Mouse (Mus musculus) limb, embryonic 14.5 days (tissue): ENCODE measurements around the gene Eea1. TPM values are rescaled to one million over a fixed set of nuclear protein-coding genes. Genes with fewer than 3 reads are reported as not detected.

Source experiments
- ATAC-seq: fragments of 200-750 bp; cut with Nextera tagmentation; 2 replicates; pipeline ENCODE4 v1.8.0; 2017; ENCODE audit warnings: low read depth, moderate number of reproducible peaks, moderate TSS enrichment; ENCODE audit not compliant: low FRiP score
- DNase-seq: peaks from one replicate; pipeline ENCODE4 v3.0.0-alpha.2; 2015; ENCODE audit warnings: low spot score
- H3K27ac ChIP-seq: fragments of 300-500 bp; sonication (generic); replicated peaks from 2 replicates; pipeline ENCODE4 v1.5.1; 2014; ENCODE audit warnings: low read depth, mild to moderate bottlenecking, low read length, moderate library complexity, mixed read lengths
- H3K27me3 ChIP-seq: fragments of 300-500 bp; sonication (generic); 2 replicates; pipeline ENCODE4 v1.6.1; 2014; ENCODE audit warnings: low read length, mixed read lengths; ENCODE audit not compliant: control insufficient read depth, insufficient read depth
- H3K36me3 ChIP-seq: fragments of 300-500 bp; sonication (generic); 2 replicates; pipeline ENCODE4 v1.6.1; 2014; ENCODE audit warnings: mild to moderate bottlenecking, low read length, moderate library complexity, mixed read lengths; ENCODE audit not compliant: control insufficient read depth, insufficient read depth
- H3K4me1 ChIP-seq: fragments of 300-500 bp; sonication (generic); 2 replicates; pipeline ENCODE4 v1.6.1; 2014; ENCODE audit warnings: antibody characterized with exemption, low read length, mixed read lengths; ENCODE audit not compliant: control insufficient read depth, insufficient read depth
- H3K4me2 ChIP-seq: fragments of 300-500 bp; sonication (generic); replicated peaks from 2 replicates; pipeline ENCODE4 v1.6.1; 2014; ENCODE audit warnings: low read depth, mild to moderate bottlenecking, low read length, moderate library complexity; ENCODE audit not compliant: severe bottlenecking
- H3K4me3 ChIP-seq: fragments of 300-500 bp; sonication (generic); replicated peaks from 2 replicates; pipeline ENCODE4 v1.5.1; 2014; ENCODE audit warnings: low read length
- H3K9ac ChIP-seq: fragments of 300-500 bp; sonication (generic); 2 replicates; pipeline ENCODE4 v1.6.1; 2014; ENCODE audit warnings: mild to moderate bottlenecking, low read depth, low read length, moderate library complexity; ENCODE audit not compliant: severe bottlenecking
- H3K9me3 ChIP-seq: fragments of 300-500 bp; sonication (generic); 2 replicates; pipeline ENCODE4 v1.6.1; 2016; ENCODE audit warnings: low read length; ENCODE audit not compliant: control insufficient read depth
- POLR2A ChIP-seq: fragments of 200-500 bp; IDR thresholded peaks from 2 replicates; pipeline ENCODE4 v1.8.0; 2012; ENCODE audit warnings: inconsistent platforms, mild to moderate bottlenecking, moderate library complexity, borderline replicate concordance; ENCODE audit not compliant: insufficient read depth, insufficient read length; ENCODE audit errors: extremely low read depth
- WGBS: fragments of 180-500 bp; shearing (Covaris S2); extraction: QIAGEN DNeasy Blood & Tissue Kit; methylation state at CpG from one replicate; pipeline ENCODE4 v1.1.7; 2014; 5-methylcytosine and 5-hydroxymethylcytosine counted together
- polyA plus RNA-seq, 2 experiments: library from polyadenylated mRNA; depleted of rRNA in 1 of 2; stranded (reverse) in 1 of 2; unstranded in 1 of 2; fragments of >200 nt; fragmentation: Nextera tagmentation in 1 of 2; extraction: Ambion mirVana in 1 of 2; gene quantifications; 2 replicates each; pipeline versions ENCODE4 v1.2.1 to v1.2.3; 2012 to 2014

Eea1 gene
- polyA plus RNA-seq, 2 experiments = 11.4 to 24.0 TPM

- Histone ChIP-seq H3K9me3 (no peaks in the 10 kb centered on the region), H3K27me3 (no peaks in the 10 kb centered on the region), H3K4me3 (no peak overlapping the region), H3K4me1 (no peaks in the 10 kb centered on the region), H3K27ac (no peak overlapping the region), H3K4me2 (no peak overlapping the region), H3K36me3 (no peaks in the 10 kb centered on the region), H3K9ac (no peak overlapping the region)
- TF ChIP-seq POLR2A = no peak
- DNase-seq = no peak
- 62% methylated on average over 21 of the region's 21 CpGs for WGBS
- ATAC-seq = no peak
Observed at GRCm38 (mm10) chr10:96080440-96081381, 140.3 kb downstream of the Eea1 start.

GRCm38 (mm10) chr10:96082203-96082602 is 141.8 kb downstream of the Eea1 start:
- no peak overlapping the region for H3K4me2 ChIP-seq
- H3K36me3 ChIP-seq = no peaks in the 10 kb centered on the region
- no peak overlapping the region for H3K9ac ChIP-seq
- H3K9me3 ChIP-seq = no peaks in the 10 kb centered on the region
- H3K27me3 ChIP-seq = no peaks in the 10 kb centered on the region
- H3K27ac ChIP-seq = no peak overlapping the region
- no peak for TF ChIP-seq POLR2A
- no peak overlapping the region for H3K4me3 ChIP-seq
- no peak for ATAC-seq
- WGBS = 84% methylated on average over 3 of the region's 3 CpGs
- no peaks in the 10 kb centered on the region for H3K4me1 ChIP-seq
- no peak for DNase-seq

- WGBS = 68% methylated on average over 1 of the region's 1 CpGs
- H3K4me1 ChIP-seq = no peaks in the 10 kb centered on the region
Observed at GRCm38 (mm10) chr10:96089744-96090143, 149.3 kb downstream of the Eea1 start.

GRCm38 (mm10) chr10:96090388-96090787 is 149.9 kb downstream of the Eea1 start:
- Histone ChIP-seq H3K9me3 (no peaks in the 10 kb centered on the region), H3K4me1 (no peaks in the 10 kb centered on the region), H3K27ac (no peak overlapping the region), H3K36me3 (no peaks in the 10 kb centered on the region), H3K27me3 (no peaks in the 10 kb centered on the region), H3K4me2 (no peak overlapping the region), H3K4me3 (no peak overlapping the region), H3K9ac (no peak overlapping the region)
- no peak for DNase-seq
- ATAC-seq = no peak
- no peak for TF ChIP-seq POLR2A
- 91% methylated on average over 3 of the region's 3 CpGs for WGBS

More at GRCm38 (mm10) chr10:96089744-96090143, 149.3 kb downstream of the Eea1 start:
- Histone ChIP-seq H3K9ac (no peak overlapping the region), H3K27ac (no peak overlapping the region), H3K4me3 (no peak overlapping the region), H3K27me3 (no peaks in the 10 kb centered on the region), H3K4me2 (no peak overlapping the region), H3K36me3 (no peaks in the 10 kb centered on the region), H3K9me3 (no peaks in the 10 kb centered on the region)
- DNase-seq (no peak), ATAC-seq (no peak)
- no peak for TF ChIP-seq POLR2A

- no peak for ATAC-seq
- H3K4me1 ChIP-seq = no peaks in the 10 kb centered on the region
- WGBS = 49% methylated on average over 2 of the region's 2 CpGs
- no peak overlapping the region for H3K4me2 ChIP-seq
- H3K36me3 ChIP-seq = no peaks in the 10 kb centered on the region
- no peaks in the 10 kb centered on the region for H3K27me3 ChIP-seq
- no peak overlapping the region for H3K27ac ChIP-seq
- DNase-seq = no peak
- no peak overlapping the region for H3K4me3 ChIP-seq
- no peak for TF ChIP-seq POLR2A
- no peaks in the 10 kb centered on the region for H3K9me3 ChIP-seq
- H3K9ac ChIP-seq = no peak overlapping the region
Observed at GRCm38 (mm10) chr10:96093890-96094531, 153.6 kb downstream of the Eea1 start.
